Mouse (Mus musculus) olfactory bulb, adult 2 months (tissue): ENCODE results near the gene Setd3. TPM values are rescaled to one million over a fixed set of nuclear protein-coding genes. Genes with fewer than 3 reads are reported as not detected.
"Not testable (repeated sequence)": the region's sequence is repeated elsewhere in the genome, so short reads cannot be mapped to it uniquely, and the experiment has no call there.

ENCODE experiments used
- H3K27ac ChIP-seq: fragments of 200-500 bp; 2 replicates; pipeline ENCODE4 v1.5.1; 2012; ENCODE audit warnings: low read depth, low read length; ENCODE audit not compliant: insufficient read depth
- H3K4me1 ChIP-seq: fragments of 200-500 bp; 2 replicates; pipeline ENCODE4 v1.6.1; 2012; ENCODE audit warnings: low read length; ENCODE audit not compliant: control insufficient read depth, insufficient read depth
- H3K4me3 ChIP-seq: fragments of 200-500 bp; 2 replicates; pipeline ENCODE4 v1.5.1; 2012; ENCODE audit warnings: mild to moderate bottlenecking, low read depth, low read length, moderate library complexity; ENCODE audit not compliant: insufficient read depth
- CTCF ChIP-seq: fragments of 200-500 bp; IDR thresholded peaks from 2 replicates; pipeline ENCODE4 v1.5.1; 2012; ENCODE audit warnings: low read depth, mild to moderate bottlenecking, low read length, moderate library complexity; ENCODE audit not compliant: insufficient read depth
- POLR2A ChIP-seq: fragments of 200-500 bp; IDR thresholded peaks from 2 replicates; pipeline ENCODE4 v1.6.1; 2012; ENCODE audit warnings: mild to moderate bottlenecking, low read depth, low read length, moderate library complexity; ENCODE audit not compliant: insufficient read depth
- WGBS: fragments of 180-500 bp; shearing (Covaris S2); methylation state at CpG from one replicate; pipeline ENCODE4 v1.1.7; 2018; 5-methylcytosine and 5-hydroxymethylcytosine counted together
- polyA plus RNA-seq: library from polyadenylated mRNA; stranded (reverse); fragments of >200 nt; gene quantifications from 2 replicates; pipeline ENCODE4 v1.2.4, GENCODE M21; 2012; ENCODE audit warnings: low replicate concordance; ENCODE audit not compliant: missing spikeins, insufficient read depth, insufficient read length

The Setd3 gene
- polyA plus RNA-seq, 1 experiment: 511 TPM

DNA sequence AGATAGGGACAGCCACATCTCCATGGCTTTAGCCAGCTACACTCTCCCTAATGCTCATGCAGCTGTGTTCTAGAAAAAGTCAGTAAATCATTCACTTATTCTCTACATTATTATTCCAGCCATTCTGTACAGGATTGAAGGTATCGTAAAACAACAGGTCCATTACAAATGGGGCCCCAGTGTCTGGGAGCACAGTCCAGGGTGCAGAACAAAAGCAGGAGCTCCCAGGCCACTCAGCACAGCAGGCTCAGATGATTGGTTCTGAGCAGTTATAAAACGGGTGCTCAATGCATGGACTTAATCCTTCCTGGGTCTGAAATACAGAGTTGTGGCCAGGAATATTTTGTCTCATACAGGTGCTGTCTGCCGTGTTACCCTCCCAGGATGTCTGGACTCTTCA lies 68.4 kb downstream of the Setd3 start:
- no peak overlapping the region for H3K27ac ChIP-seq
- peaks cover 2% of the 10 kb centered on the region; the same call in 1 of the 2 replicates for H3K4me1 ChIP-seq
- WGBS: 83% methylated on average over 3 of the region's 3 CpGs
- no peak overlapping the region for H3K4me3 ChIP-seq
- TF ChIP-seq CTCF: no peak
- no peak for TF ChIP-seq POLR2A

GRCm38 (mm10) chr12:108109732-108110131 lies 69.4 kb downstream of the Setd3 start:
- Histone ChIP-seq H3K4me1 (peaks cover 2% of the 10 kb centered on the region; the same call in 1 of the 2 replicates), H3K4me3 (no peak overlapping the region), H3K27ac (no peak overlapping the region)
- TF ChIP-seq CTCF: no peak
- no peak for TF ChIP-seq POLR2A
- WGBS: 78% methylated on average over 4 of the region's 4 CpGs

- not testable (repeated sequence) for H3K4me3 ChIP-seq, H3K4me1 ChIP-seq, H3K27ac ChIP-seq
- 88% methylated on average over 7 of the region's 7 CpGs for WGBS
Measured at GRCm38 (mm10) chr12:108108591-108108990, 70.5 kb downstream of the Setd3 start.

GRCm38 (mm10) chr12:108103292-108103691 lies 75.8 kb downstream of the Setd3 start:
- WGBS: 75% methylated on average over 6 of the region's 6 CpGs
- TF ChIP-seq CTCF (no peak), POLR2A (no peak)
- Histone ChIP-seq H3K27ac (no peak overlapping the region), H3K4me3 (no peak overlapping the region), H3K4me1 (no peaks in the 10 kb centered on the region)

DNA sequence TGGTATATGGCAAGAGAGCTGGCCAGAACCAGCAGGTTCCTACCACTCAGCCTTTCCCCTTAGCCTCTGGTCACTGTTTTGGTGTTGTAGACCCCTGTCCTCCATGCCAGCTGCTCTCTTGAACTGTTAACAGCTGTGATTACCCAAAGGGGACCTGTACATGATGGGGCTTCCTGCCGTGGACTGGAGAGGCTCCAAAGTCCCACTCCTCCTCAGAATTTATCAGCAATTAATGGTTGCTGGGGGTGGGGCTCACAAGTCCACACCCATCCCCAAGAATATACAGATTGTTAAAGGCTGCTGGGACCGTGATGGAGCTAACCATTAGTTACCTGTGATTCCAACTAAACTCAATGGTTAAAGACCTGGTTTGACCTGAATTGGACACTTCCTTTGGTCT lies 77.0 kb downstream of the Setd3 start:
- WGBS: 83% methylated on average over 2 of the region's 2 CpGs
- TF ChIP-seq POLR2A: no peak
- no peak for TF ChIP-seq CTCF
- H3K4me1 ChIP-seq: no peaks in the 10 kb centered on the region
- no peak overlapping the region for H3K4me3 ChIP-seq
- no peak overlapping the region for H3K27ac ChIP-seq

DNA sequence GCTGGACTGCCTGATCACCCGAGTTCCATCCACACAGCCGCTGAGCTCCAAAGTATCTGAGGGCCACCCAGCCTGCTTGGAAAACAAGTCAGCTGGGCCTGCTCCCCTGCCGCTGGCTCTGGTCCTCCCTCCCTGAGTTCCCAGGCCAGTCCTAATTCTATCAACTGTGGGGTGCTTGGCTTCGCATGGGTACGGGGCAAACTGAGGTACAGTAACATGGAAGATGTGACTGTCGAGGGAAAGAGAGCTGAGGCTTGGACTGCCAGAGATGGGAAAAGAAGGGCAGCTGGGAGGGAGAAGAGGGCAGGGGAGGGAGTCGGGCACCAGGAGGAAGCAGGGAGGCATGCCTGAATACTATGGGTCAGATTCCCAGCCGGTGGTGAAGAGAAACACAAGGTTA lies 78.9 kb downstream of the Setd3 start:
- H3K4me1 ChIP-seq: no peaks in the 10 kb centered on the region
- TF ChIP-seq CTCF: no peak
- TF ChIP-seq POLR2A: no peak
- WGBS: 81% methylated on average over 8 of the region's 8 CpGs
- H3K4me3 ChIP-seq: no peak overlapping the region
- no peak overlapping the region for H3K27ac ChIP-seq

DNA sequence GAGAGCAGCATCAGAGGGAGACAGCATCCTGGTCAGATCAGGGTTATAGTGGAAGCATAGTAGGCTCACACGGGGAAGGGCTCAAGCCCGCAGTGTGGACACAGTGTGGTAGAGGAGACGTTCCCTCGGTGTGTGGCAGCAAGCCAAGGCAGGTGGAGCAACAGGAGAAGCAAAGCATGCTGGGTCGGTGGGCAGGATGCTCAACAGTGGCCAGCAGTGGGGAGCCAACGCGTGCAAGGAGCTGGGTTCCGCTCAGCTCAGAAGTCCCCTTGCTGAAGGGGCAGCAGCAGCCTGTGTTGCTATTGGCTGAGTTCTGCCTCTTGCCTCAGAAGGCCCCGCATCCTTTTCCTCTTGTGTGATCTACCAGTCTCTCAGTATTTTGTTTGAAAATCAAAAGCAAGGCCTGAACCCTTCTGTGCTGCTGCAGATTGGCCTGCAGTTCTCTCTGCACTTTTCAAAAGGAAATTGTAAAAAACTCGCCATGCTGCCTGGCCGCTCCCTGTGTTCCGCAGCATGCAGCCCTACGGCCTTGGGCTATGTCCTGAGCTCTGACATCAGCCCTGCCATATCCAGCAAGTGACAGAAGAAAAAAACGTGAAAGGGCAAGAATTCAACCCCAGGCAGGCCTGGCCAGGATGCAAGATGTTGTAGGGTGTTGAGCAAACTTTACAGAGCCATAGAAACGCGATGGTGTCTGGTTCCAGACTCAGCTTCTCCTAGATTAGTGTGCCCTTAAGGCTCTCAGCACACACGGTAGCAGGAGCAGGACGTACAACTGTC lies 80.7 kb downstream of the Setd3 start:
- no peak overlapping the region for H3K27ac ChIP-seq
- no peaks in the 10 kb centered on the region for H3K4me1 ChIP-seq
- H3K4me3 ChIP-seq: no peak overlapping the region
- WGBS: 64% methylated on average over 18 of the region's 18 CpGs
- TF ChIP-seq CTCF (no peak), POLR2A (no peak)

DNA sequence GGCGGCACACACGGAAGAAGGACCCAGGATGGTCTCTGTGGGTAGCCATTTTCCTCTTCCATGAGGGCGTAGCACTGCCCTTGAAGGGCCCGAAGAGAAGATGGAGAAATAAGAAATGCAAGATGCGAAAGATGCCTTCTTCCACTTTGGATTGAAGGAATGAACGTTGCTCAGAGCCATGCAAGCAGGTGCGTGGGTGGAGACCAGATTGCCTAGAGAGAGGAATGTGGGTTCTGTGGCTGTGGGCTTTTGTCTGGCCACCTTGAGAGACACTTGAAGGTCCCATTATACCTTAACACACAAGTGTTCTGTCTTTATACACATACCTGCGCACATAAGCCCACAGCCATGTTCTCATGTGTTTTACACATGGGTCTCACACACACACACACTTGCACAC lies 81.5 kb downstream of the Setd3 start:
- no peak overlapping the region for H3K27ac ChIP-seq
- no peaks in the 10 kb centered on the region for H3K4me1 ChIP-seq
- 94% methylated on average over 8 of the region's 8 CpGs for WGBS
- no peak overlapping the region for H3K4me3 ChIP-seq
- no peak for TF ChIP-seq POLR2A
- TF ChIP-seq CTCF: no peak

DNA sequence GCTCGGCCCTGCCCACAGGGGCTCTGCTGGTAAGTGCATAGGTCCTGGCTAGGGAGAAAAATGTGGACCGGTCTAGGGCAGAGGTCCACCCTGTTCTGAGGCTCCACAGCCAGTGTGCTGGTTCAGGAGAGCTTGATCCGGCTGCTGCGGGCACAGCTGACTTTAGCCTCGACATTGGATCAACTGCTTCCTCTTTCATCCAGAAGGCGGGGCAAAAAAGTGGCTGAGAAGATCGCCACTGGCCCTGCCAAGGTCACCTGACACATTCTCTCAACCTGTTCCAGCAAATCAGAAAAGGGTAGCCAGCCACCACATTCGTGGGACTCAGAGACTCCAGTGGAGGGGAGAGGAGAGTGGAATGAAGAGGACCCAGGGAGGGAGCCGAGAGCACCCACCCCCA lies 90.9 kb downstream of the Setd3 start:
- no peak overlapping the region for H3K4me3 ChIP-seq
- H3K4me1 ChIP-seq: no peaks in the 10 kb centered on the region
- H3K27ac ChIP-seq: no peak overlapping the region
- TF ChIP-seq CTCF (no peak), POLR2A (no peak)
- 77% methylated on average over 9 of the region's 9 CpGs for WGBS

- H3K4me1 ChIP-seq: no peaks in the 10 kb centered on the region
- no peak overlapping the region for H3K4me3 ChIP-seq
- TF ChIP-seq POLR2A (no peak), CTCF (no peak)
- 77% methylated on average over 2 of the region's 2 CpGs for WGBS
- H3K27ac ChIP-seq: no peak overlapping the region
Measured at GRCm38 (mm10) chr12:108087489-108087888, 91.6 kb downstream of the Setd3 start.
